Mouse (Mus musculus) MEL (cell line): ENCODE results near the gene Gmppa. TPM values are rescaled to one million over a fixed set of nuclear protein-coding genes. Genes with fewer than 3 reads are reported as not detected.

Source experiments
- DNase-seq: peaks from one replicate; pipeline ENCODE4 v3.0.0; 2011; ENCODE audit warnings: low read depth, low spot score
- H3K27ac ChIP-seq: 2 replicates; pipeline ENCODE4 v1.5.1; 2012; ENCODE audit warnings: low read depth, mild to moderate bottlenecking, control low read depth, low read length, moderate library complexity; ENCODE audit not compliant: control insufficient read depth
- H3K27me3 ChIP-seq, 2 experiments: fragments of 150-350 bp in 1 of 2; sonication (generic) in 1 of 2; 2 replicates each; pipeline ENCODE4 v1.6.1; 2012; ENCODE audit warnings: low read length in 2 of 2, mild to moderate bottlenecking in 2 of 2, improper control_type of control experiment in 1 of 2, moderate library complexity in 1 of 2; ENCODE audit not compliant: insufficient read depth in 2 of 2, control insufficient read depth in 1 of 2
- H3K36me3 ChIP-seq, 2 experiments: 2 replicates each; pipeline ENCODE4 v1.6.1; 2012 to 2014; ENCODE audit warnings: low read length in 2 of 2, improper control_type of control experiment in 1 of 2, inconsistent platforms in 1 of 2, mild to moderate bottlenecking in 1 of 2; ENCODE audit not compliant: insufficient read depth in 2 of 2, control insufficient read depth in 1 of 2
- H3K4me1 ChIP-seq, 2 experiments: fragments of 150-350 bp in 1 of 2; sonication (generic) in 1 of 2; 2 replicates each; pipeline ENCODE4 v1.6.1; 2012; ENCODE audit warnings: low read length in 2 of 2, improper control_type of control experiment in 1 of 2, mild to moderate bottlenecking in 1 of 2; ENCODE audit not compliant: insufficient read depth in 2 of 2, control insufficient read depth in 1 of 2
- H3K4me3 ChIP-seq, 2 experiments: fragments of 150-350 bp in 1 of 2; sonication (generic) in 1 of 2; 2 replicates each; pipeline ENCODE4 v1.5.1; 2012; ENCODE audit warnings: low read depth in 2 of 2, low read length in 2 of 2, mild to moderate bottlenecking in 2 of 2, moderate library complexity in 2 of 2, control low read depth in 1 of 2, improper control_type of control experiment in 1 of 2; ENCODE audit not compliant: control insufficient read depth in 1 of 2, insufficient read depth in 1 of 2
- H3K79me2 ChIP-seq: 2 replicates; pipeline ENCODE4 v1.6.1; 2012; ENCODE audit warnings: mild to moderate bottlenecking, low read length, moderate library complexity; ENCODE audit not compliant: control insufficient read depth, poor library complexity, insufficient read depth
- H3K9ac ChIP-seq: 2 replicates; pipeline ENCODE4 v1.6.1; 2012; ENCODE audit warnings: low read depth, mild to moderate bottlenecking, control low read depth, low read length, moderate library complexity; ENCODE audit not compliant: control insufficient read depth, poor library complexity, severe bottlenecking
- H3K9me3 ChIP-seq: fragments of 150-350 bp; sonication (generic); replicated peaks from 2 replicates; pipeline ENCODE4 v1.6.1; 2012; ENCODE audit warnings: mild to moderate bottlenecking, low read length, improper control_type of control experiment, moderate library complexity; ENCODE audit not compliant: insufficient read depth
- BHLHE40 ChIP-seq: IDR thresholded peaks from 2 replicates; pipeline ENCODE4 v1.6.1; 2012; ENCODE audit warnings: low read depth, mild to moderate bottlenecking, inconsistent platforms, low read length, improper control_type of control experiment, borderline replicate concordance
- CHD2 ChIP-seq: IDR thresholded peaks from 2 replicates; pipeline ENCODE4 v1.6.1; 2011; ENCODE audit warnings: low read length, improper control_type of control experiment
- ELF1 ChIP-seq: IDR thresholded peaks from 2 replicates; pipeline ENCODE4 v1.6.1; 2014; ENCODE audit warnings: low read depth, mild to moderate bottlenecking, inconsistent platforms, low read length, improper control_type of control experiment, moderate library complexity
- EP300 ChIP-seq, 2 experiments: IDR thresholded peaks; 2 replicates each; pipeline ENCODE4 v1.6.1; 2011; ENCODE audit warnings: improper control_type of control experiment in 2 of 2, low read length in 2 of 2, low read depth in 1 of 2, mild to moderate bottlenecking in 1 of 2
- GABPA ChIP-seq: IDR thresholded peaks from 2 replicates; pipeline ENCODE4 v1.6.1; 2012; ENCODE audit warnings: low read depth, mild to moderate bottlenecking, inconsistent platforms, low read length, improper control_type of control experiment, moderate library complexity
- HCFC1 ChIP-seq: IDR thresholded peaks from 2 replicates; pipeline ENCODE4 v1.6.1; 2012; ENCODE audit warnings: low read depth, mild to moderate bottlenecking, inconsistent platforms, low read length, improper control_type of control experiment, moderate library complexity
- KAT2A ChIP-seq: conservative IDR thresholded peaks from 2 replicates; pipeline ENCODE4 v1.6.1; 2012; ENCODE audit warnings: low read depth, low read length, improper control_type of control experiment, inconsistent platforms
- MAX ChIP-seq: IDR thresholded peaks from 2 replicates; pipeline ENCODE4 v1.6.1; 2011; ENCODE audit warnings: low read length, improper control_type of control experiment
- MYB ChIP-seq: IDR thresholded peaks from 2 replicates; pipeline ENCODE4 v1.6.1; 2011; ENCODE audit warnings: mild to moderate bottlenecking, low read depth, low read length, improper control_type of control experiment
- MYC ChIP-seq: IDR thresholded peaks from 2 replicates; pipeline ENCODE4 v1.6.1; 2011; ENCODE audit warnings: low read depth, mild to moderate bottlenecking, low read length, improper control_type of control experiment, moderate library complexity
- NELFE ChIP-seq: IDR thresholded peaks from 2 replicates; pipeline ENCODE4 v1.6.1; 2011; ENCODE audit warnings: low read depth, low read length, improper control_type of control experiment
- POLR2A ChIP-seq, 2 experiments: IDR thresholded peaks; 2 replicates each; pipeline ENCODE4 v1.6.1; 2011 to 2012; ENCODE audit warnings: low read length in 2 of 2, mild to moderate bottlenecking in 2 of 2, control low read depth in 1 of 2, improper control_type of control experiment in 1 of 2, low read depth in 1 of 2, moderate library complexity in 1 of 2; ENCODE audit not compliant: control insufficient read depth in 1 of 2, insufficient read depth in 1 of 2, poor library complexity in 1 of 2
- RAD21 ChIP-seq: IDR thresholded peaks from 2 replicates; pipeline ENCODE4 v1.6.1; 2011; ENCODE audit warnings: mild to moderate bottlenecking, low read depth, low read length, improper control_type of control experiment
- RCOR1 ChIP-seq: IDR thresholded peaks from 2 replicates; pipeline ENCODE4 v1.6.1; 2012; ENCODE audit warnings: low read depth, mild to moderate bottlenecking, inconsistent platforms, low read length, improper control_type of control experiment
- SIN3A ChIP-seq: IDR thresholded peaks from 2 replicates; pipeline ENCODE4 v1.6.1; 2012; ENCODE audit warnings: low read length, improper control_type of control experiment, inconsistent platforms
- TAL1 ChIP-seq: IDR thresholded peaks from 2 replicates; pipeline ENCODE4 v1.6.1; 2012; ENCODE audit warnings: mild to moderate bottlenecking, inconsistent platforms, low read length, moderate library complexity, mixed read lengths
- TBP ChIP-seq: IDR thresholded peaks from 2 replicates; pipeline ENCODE4 v1.8.0; 2011; ENCODE audit warnings: low read depth, low read length, improper control_type of control experiment
- USF2 ChIP-seq, 2 experiments: IDR thresholded peaks; 2 replicates each; pipeline ENCODE4 v1.6.1; 2011 to 2012; ENCODE audit warnings: improper control_type of control experiment in 2 of 2, low read length in 2 of 2, borderline replicate concordance in 1 of 2, inconsistent platforms in 1 of 2, low read depth in 1 of 2, mild to moderate bottlenecking in 1 of 2; ENCODE audit not compliant: insufficient read depth in 1 of 2
- ZC3H11A ChIP-seq: IDR thresholded peaks from 2 replicates; pipeline ENCODE4 v1.6.1; 2012; ENCODE audit warnings: low read depth, mild to moderate bottlenecking, inconsistent platforms, low read length, improper control_type of control experiment
- ZKSCAN1 ChIP-seq: IDR thresholded peaks from 2 replicates; pipeline ENCODE4 v1.6.1; 2012; ENCODE audit warnings: low read depth, mild to moderate bottlenecking, inconsistent platforms, low read length, improper control_type of control experiment, moderate library complexity
- ZNF384 ChIP-seq: IDR thresholded peaks from 2 replicates; pipeline ENCODE4 v1.6.1; 2012; ENCODE audit warnings: low read depth, mild to moderate bottlenecking, inconsistent platforms, low read length, improper control_type of control experiment
- polyA plus RNA-seq, 2 experiments: library from polyadenylated mRNA; stranded (reverse) in 1 of 2; unstranded in 1 of 2; fragments of >175 nt in 1 of 2; fragments of >200 nt in 1 of 2; gene quantifications; 2 replicates each; pipeline versions ENCODE4 v1.2.1 to v1.2.4; 2012; ENCODE audit warnings: low replicate concordance in 2 of 2, low read depth in 1 of 2; ENCODE audit not compliant: insufficient read length in 2 of 2, insufficient read depth in 1 of 2, missing spikeins in 1 of 2
- total RNA-seq: library from RNA; depleted of rRNA; stranded (reverse); fragments of 300-350 nt; gene quantifications from 2 replicates; pipeline ENCODE4 v1.2.3, GENCODE M21; 2012

Gmppa gene
- total and polyA plus RNA-seq, 3 experiments, result 65.0 to 145 TPM; not detected in 1

DNA sequence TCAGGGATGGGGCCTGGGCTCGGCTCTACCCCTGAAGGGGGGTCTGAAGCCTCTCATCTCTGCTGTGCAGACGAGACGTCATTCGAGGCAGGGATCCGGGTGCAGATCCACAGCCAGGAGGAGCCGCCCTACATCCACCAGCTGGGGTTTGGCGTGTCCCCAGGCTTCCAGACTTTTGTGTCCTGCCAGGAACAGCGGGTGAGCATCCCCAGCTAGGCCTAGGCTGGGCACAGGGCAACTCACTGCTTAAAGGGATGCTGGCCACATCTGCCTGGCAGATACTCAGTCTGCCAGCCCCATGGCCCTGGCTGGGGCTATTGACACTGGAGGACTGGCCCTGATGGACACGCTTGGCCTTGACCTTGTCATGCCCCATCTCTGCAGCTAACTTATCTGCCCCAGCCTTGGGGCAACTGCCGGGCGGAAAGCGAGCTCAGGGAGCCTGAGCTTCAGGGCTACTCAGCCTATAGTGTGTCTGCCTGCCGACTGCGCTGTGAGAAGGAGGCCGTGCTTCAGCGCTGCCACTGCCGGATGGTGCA is 33.6 kb downstream of the Gmppa start:
- no peak overlapping the region for H3K9ac ChIP-seq
- H3K27ac ChIP-seq, result no peak overlapping the region
- H3K4me3 ChIP-seq, result no peak overlapping the region
- H3K4me1 ChIP-seq, result peaks cover 2 to 13% of the 10 kb centered on the region in 2 experiments; a peak in 3 of 4 replicates
- H3K9me3 ChIP-seq, result no peaks in the 10 kb centered on the region
- TF ChIP-seq BHLHE40 (no peak), MAX (no peak), POLR2A (IDR thresholded peaks at IDR 0.05; ENCODE audit: control insufficient read depth in 1 of 2, insufficient read depth in 1 of 2, low read depth in 1 of 2, low read length in 2 of 2, poor library complexity in 1 of 2) (no peak), RAD21 (no peak), TAL1 (no peak), ELF1 (no peak), HCFC1 (no peak), NELFE (no peak), ZKSCAN1 (no peak), CHD2 (no peak), MYC (no peak)
- TF ChIP-seq, all 39 proteins: peak for 0
- no peaks in the 10 kb centered on the region for H3K27me3 ChIP-seq
- peaks cover 0 to 4% of the 10 kb centered on the region in 2 experiments; a peak in 2 of 4 replicates for H3K36me3 ChIP-seq
- no peak for DNase-seq
- no peaks in the 10 kb centered on the region for H3K79me2 ChIP-seq

DNA sequence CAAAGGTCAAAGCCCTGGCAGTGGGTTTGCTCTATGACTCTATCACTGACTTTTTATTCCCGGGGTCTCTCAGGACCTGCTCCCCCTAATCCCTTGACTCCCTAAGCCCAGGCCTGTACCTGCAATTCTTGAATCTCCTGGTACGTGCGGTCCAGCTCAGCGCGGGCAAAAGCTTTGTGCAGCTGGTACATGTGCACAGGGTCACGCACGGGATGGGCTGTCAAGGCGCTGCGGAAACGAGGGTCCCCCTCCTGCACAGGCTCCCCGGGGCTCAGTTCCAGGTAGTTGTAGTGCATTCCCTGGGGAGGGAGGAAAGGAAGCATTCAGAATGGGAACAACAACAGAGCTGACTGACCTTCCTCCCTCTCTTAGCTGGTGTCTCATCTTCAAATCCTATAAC is 40.7 kb downstream of the Gmppa start:
- Histone ChIP-seq H3K27ac (no peak overlapping the region), H3K9me3 (no peaks in the 10 kb centered on the region), H3K79me2 (peaks cover 3% of the 10 kb centered on the region; the same call in 1 of the 2 replicates), H3K4me3 (no peak overlapping the region), H3K27me3 (no peaks in the 10 kb centered on the region), H3K36me3 (peaks cover 0 to 5% of the 10 kb centered on the region in 2 experiments; a peak in 3 of 4 replicates), H3K9ac (no peak overlapping the region), H3K4me1 (0 out of 4 replicates have a peak, but pooled peaks cover 0 to 4% of the 10 kb centered on the region in 2 experiments)
- no peak for TF ChIP-seq USF2 (IDR thresholded peaks at IDR 0.05; ENCODE audit: borderline replicate concordance in 1 of 2, insufficient read depth in 1 of 2, low read depth in 1 of 2, low read length in 2 of 2)
- TF ChIP-seq ZKSCAN1, result no peak
- no peak for TF ChIP-seq RAD21
- no peak for TF ChIP-seq EP300 (IDR thresholded peaks at IDR 0.05; ENCODE audit: low read depth in 1 of 2, low read length in 2 of 2)
- no peak for TF ChIP-seq SIN3A
- no peak for TF ChIP-seq RCOR1
- TF ChIP-seq MAX, result no peak
- TF ChIP-seq KAT2A, result no peak
- TF ChIP-seq TBP, result no peak
- TF ChIP-seq MYB, result no peak
- TF ChIP-seq ZC3H11A, result no peak
- TF ChIP-seq ZNF384, result no peak
- TF ChIP-seq GABPA, result no peak
- no peak for DNase-seq
